Mouse (Mus musculus) adipocyte (in vitro differentiated cells): ENCODE results near the gene Mthfr.
A peak's percentile ranks its signal among the peaks of the same experiment; 100 is the strongest.

ENCODE experiments used
- DNase-seq: peaks from one replicate; pipeline ENCODE4 v3.0.0-alpha.2; 2016; ENCODE audit warnings: low spot score

Mthfr gene

DNA sequence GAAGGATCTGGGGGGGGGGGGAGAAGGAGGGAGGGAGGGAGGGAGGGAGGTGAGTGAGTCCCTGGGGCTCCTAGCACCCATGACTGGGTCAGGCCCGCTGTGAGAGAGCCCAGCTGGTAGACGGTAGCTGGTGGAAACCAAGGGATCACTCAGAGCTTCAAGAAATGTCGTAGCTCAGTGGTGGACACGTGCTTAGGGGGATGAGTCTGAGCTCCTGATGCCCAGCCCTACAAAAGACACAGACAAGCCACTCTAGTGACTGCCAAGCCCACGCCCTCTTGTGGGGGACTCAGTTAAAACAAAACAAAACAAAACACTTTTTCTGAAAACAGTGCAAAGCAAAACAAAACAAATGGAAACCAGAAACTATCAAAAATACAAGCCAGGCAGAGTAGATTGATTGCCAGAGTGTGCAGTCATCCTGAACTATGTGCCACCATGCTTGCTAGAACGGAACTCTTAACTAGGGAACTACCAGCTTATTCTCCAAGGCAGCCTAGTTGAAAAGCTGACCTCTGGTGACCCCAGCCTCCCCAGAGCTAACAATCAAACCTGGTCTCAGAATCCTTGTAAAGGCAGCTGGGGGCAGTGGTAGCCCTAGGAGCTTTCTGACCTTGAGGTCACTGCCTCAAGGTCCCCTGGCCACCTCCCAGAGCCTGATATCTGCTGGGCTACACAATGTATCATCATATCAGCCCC lies 27.0 kb downstream of the Mthfr start:
- DNase-seq = peak; percentile 62

DNA sequence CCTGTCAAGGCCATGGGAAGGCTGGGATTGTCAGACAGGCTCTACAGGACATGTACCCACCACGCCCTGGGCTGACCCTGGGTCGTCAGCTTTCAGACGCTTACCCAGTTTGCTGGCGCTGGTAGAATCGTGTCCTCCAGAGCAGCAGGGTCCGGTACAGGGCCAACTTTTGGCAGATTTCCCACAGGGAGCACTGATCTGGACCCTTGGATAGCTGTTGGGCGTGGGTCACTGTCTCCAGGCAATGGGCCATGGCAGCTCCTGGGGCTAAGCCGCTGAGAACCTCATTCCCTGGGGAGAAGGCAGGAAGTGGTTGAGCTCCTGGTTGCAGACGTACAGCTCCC lies 27.5 kb downstream of the Mthfr start:
- DNase-seq = peak; percentile 47

DNA sequence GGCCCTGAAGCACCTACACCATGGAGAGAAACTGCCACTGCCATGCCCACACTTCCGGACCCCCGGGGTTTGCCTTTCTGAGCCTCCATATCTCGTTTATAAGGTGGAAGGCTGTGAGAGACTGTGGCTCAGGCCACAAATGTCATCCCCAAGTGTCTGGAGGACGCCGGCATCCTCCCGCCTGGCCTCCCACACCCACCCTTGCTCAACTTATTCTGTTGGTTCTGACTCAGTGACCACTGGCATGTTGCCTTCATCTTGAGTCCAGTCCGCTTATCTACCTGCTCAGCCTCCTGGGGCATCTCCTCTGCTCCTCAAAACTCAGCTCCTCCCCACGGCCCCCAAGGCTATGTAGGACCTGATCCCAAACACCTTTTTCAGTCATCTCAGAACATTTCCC lies 28.5 kb downstream of the Mthfr start:
- DNase-seq = peak; percentile 44

DNA sequence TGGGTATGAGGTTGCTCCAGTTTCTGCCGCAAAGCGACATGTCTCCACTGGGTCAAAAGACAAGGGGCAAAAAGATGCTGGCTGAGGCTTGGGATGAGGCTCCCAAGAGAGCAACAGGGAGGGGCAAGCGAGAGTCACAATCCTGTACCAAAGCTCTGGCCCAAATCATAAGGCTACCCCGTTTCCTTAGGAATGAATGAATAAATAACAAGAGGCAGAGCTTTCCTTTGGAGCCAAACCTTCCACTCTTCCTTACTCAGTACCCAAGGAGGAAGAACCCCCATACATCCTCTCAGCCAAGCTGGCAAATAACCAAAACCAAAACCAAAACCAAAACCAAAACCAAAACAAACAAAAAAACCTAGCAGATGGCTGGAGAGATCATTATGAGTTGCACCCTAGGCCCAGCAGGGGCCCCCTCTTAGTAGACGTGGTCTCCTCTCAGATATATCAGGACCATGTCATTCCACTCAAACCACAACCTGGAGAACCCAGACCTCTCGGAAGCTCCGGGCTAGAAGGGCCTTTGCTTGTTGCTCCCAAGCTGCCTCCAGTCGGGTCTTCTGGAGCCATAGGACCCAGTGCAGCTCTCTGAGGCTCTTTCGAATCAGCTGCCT lies 30.8 kb downstream of the Mthfr start:
- no peak for DNase-seq

DNA sequence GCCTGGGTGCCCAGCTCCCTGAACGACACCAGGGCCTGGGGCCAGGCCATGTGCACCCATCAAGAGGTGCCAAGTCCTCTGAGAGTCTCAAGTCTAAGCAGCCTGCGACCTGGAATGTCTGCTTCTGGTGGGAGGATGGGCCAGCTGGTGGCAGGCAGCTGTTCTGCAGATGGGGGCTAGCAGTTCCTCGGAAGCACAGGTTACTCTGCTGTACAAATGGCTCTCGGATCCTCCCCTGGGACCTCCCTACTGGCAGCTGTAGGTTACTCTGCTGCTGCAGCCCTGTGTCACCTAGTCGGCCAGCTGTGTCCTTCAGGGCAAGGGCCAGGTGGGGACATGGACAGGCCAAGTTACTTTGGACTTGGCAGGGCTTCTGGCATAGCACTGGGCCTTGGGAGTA lies 32.6 kb downstream of the Mthfr start:
- no peak for DNase-seq

DNA sequence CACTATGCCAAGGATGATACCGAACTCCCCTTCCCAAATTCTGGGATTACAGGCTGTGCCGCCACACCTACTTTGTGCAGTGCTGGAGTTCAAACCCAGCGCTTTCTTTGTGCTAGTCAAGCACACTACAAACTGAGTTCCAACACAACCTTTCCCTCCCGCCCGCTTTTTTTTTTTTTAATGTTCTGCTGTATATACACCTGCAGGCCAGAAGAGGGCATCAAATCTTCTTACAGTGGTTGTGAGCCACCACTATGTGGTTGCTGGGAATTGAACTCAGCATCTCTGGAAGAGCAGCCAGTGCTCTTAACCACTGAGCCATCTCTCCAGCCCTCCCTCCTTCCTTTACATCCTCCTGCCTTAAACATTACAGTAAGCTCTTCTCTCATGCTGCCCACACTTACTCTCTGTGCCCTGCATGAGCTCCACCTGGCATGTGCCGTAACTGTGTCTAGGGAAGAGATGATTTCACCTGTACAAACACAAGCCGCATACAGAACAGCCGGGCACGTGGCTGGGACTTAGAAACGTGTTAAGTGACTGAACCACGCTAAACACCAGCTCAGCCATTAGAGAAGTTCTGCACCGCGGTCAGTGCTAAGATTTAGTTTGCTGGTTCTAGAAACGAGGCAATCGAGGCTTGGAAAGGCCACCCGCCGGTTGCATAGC lies 35.8 kb downstream of the Mthfr start:
- DNase-seq = peak; percentile 38

DNA sequence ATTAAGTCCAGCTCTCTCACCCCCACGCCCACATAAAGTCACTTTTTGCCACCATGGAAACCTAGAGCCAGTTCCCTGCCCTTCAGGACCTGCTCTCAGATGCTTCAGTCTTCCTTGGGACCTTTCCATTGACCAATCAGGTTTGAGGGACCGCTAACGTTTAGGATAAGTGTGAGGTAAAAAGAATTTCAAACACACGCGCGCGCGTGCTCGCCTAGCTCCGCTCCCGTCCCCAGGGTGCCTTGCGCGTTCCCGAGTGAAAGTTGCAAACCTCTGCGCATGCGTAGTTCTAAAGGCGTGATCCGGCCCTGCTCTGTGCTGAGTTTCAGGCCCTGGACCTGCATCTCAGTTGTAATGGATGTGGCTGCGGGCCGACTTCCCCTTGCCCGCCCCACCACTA lies 36.4 kb downstream of the Mthfr start:
- DNase-seq = no peak

DNA sequence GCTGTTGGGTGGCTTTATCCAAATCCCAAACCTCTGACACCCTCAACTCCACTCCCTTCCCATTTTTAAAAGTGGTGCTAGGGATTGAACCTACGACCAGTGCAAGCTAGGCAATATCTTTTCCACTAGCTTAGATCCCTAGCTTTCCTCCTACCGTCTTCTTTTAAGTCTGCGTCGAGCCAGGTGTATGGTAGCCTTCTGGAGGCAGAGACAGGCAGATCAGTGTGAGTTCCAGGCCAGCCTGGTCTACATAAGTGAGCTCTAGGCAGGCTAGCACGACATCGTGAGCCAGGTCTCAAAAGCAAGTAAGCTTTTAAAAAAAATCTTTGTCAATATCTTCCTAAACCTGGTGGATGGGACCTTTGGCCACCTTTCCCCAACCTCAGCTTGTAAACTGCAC lies 37.0 kb downstream of the Mthfr start:
- DNase-seq = no peak

DNA sequence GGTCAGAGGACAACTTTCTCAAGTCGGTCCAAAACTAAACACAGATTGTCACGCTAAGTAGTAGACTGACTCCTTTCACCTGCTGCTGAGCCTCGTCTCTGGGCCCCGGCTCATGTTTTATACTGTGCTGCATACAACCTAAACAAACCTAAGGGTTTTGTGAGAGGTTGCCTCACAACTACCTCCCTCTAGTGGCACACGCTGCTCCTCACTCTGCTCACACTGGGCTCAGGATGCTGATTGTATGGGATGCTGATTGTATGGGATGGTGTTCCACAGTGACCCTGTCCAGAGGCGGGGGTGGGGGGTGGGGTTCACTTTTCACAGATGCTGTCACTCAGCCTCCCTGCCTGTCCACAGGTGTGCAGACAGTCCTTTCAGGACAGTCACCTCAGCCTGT lies 40.3 kb downstream of the Mthfr start:
- no peak for DNase-seq

DNA sequence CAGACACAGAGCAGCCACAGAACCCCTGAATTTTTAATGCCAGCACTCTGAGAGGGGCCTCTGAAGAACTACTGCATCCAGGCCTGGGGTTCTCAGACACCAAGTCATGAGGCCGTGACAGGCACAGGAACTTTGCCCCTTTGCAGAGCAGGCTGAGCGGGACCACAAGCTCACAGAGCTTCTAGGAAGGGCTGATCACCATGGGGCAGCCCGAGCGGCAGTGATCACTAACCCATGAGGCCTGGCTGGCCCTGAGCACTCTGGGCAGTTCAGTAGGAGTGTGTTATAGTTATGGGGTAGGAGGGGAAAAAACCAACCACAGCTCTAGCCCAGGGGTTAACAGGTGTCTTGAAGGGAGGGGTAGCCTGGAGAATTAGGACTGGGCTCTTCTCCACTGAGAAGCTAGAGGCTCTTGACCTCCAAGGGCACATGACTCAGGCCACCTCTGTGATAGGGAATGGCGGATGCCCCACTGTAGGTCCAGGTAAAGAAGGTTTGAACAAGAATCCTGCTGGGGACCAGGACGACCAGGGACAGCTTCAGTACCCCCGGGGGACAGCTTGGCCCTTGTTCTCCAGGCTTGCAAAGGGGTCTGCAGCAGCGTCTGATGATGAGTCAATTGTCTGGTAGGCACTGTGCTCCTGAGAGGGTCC lies 41.2 kb downstream of the Mthfr start:
- DNase-seq = no peak

DNA sequence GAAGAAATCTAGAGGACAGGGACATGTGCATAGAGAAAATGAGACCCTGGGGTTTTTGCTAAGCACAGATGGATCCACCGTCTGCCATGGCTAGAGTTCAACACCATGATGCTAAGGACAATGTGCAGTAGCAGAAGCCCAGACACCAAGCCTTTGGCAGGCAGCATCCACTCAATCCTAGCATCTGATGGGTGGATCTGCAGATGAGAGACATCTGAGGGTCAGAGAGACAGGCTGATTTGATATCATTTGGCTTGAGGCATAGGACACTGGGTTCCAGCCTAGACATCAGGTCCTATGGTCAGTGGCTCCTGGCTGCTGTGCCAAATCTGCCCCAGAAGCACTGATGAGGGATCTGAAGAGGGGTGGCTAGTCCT lies 41.7 kb downstream of the Mthfr start:
- DNase-seq = no peak

DNA sequence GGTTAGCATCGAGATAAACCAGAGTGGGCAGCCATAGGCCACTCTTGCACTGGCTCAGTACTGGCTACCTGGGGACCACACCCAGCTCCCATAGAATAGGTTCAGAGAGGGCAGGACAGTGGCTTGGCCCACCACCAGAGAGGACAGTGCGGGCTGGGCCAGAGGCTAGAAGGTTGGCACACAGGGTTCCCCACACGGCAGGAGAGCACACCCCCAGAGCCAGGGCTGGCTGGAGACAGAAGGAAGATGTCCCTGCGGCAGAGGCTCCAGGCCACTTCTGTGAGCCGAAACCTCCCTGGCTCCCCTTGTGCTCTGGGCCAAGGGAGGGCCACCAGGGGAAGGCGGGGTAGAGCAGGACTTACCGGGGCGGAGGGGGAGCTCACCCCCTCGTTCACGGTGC lies 42.3 kb downstream of the Mthfr start:
- DNase-seq = no peak

DNA sequence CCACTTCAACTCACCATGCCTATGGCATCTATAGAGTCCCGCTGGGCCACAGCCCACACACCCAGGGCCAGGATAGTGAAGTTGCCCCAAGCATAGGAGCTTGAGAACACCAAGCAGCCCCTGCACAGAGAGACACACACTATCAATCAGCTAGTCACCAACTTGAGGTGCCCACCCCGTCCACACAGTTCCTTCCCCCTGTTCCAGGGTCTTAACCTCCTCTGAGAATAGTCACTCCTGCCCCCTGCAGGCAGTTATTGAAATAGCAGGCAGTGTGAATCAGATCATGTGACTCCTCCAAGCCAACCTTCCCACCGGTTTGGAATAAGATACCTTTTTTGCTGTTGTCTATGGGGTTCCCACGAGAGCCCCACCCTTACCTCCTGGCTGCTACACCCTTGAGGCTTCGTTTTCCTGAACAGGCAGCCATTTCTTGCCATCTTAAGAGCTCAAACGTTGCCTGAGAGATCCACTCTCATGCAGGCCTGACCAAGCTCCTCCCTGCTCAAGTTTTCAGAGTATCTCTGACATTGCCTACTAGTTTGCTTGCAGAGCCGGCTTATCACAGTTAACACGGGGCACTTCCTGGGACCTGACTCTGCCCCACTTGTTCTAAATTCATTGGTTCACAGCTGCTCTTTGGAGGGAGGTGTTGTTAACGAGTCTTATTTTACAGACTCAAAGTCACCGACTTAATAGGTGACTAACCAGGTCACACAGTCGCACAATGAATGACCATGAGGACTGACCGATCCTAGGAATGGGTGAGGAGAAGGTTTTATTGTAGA lies 43.6 kb downstream of the Mthfr start:
- DNase-seq = peak; percentile 39

DNA sequence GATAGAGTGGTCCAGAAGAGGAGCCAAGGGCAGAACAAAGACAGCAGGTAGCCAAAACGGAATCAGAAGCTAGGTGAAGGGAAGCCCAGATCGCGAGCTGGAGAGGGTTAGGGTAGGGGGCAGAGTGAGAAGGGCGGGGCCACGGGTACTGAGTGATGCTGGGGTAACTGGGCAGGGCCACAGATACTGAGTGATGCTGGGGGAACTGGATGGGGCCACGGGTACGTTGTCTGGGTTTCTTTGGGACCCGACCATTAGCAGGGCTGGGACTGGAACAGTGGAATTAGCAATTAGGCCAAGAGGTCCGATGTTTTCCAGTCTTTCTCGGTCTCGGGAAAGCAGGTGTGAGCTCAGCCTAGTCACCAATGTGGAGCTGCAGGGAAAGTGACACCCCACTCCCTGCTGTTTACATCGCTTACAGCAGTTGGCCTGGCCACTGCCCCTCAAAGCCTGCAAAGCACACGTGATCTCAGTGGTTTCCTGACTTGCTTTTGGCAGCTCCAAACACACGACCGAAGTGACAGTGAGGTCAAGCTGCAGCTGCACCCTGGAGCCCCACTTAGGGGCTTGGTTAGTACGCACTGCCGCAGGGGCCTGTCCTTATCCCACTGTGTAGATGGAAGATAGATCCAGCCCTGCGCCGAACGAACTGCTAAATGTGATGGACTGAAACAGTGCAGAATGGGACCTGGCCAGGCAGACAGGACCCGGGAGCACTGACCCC lies 44.5 kb downstream of the Mthfr start:
- no peak for DNase-seq

DNA sequence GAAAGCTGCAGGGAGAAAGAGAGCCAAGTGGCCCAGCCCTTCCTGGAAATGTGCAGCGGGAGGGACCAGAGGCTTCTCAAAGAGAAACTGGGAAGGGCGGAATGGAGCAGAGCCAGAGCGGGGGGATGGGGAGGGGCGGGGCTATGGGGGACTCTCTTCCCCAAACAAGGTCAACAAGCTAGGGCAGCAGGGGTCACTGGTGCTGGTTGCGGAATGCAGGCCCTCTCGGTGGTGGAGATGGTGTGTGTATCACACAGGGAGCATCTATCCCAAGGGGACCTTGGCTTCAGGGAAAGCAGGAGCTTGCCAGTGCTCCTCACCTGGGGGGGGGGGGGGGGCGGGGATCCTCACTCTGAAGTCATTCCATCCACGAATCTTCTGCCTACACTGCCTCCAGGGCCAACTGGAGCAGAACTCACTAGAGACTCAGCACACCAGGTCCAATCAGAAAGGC lies 45.4 kb downstream of the Mthfr start:
- no peak for DNase-seq

DNA sequence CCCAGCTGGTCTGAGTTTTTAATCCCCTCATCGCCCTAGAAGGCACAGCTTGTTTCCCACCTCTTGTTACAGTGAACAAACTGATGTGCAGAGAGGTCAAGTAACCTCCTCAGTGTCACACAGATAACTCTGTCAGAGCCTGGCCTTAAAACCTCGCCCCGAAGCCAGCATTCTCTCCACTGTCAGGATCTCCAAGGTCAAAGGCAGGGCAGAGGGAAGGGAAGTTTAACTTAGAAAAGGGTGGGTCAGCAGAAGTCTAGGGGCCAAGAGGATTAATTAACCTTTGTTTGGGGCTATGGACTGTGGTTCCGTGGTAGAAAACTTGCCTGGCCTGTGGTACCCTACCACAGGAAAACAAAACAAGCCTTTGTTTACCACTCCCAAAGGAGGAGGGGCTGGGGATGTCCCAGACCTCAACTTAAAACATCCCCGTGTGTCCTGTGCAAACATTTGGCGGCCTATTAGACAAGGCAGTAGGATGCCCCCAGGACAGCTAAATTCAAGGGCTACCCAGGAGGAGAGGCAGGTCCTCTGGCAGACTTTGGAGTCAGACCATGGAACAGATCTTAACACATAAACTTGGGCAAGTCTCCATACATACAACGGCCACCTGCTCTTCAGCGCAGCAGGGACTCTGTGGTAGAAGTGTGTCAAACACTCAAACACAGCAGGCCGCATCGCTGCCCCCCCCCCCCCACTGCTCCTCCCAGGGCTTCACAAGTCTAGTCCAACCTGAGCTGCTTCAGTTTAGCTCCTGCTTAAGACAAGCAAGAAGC lies 46.4 kb downstream of the Mthfr start:
- DNase-seq = no peak

DNA sequence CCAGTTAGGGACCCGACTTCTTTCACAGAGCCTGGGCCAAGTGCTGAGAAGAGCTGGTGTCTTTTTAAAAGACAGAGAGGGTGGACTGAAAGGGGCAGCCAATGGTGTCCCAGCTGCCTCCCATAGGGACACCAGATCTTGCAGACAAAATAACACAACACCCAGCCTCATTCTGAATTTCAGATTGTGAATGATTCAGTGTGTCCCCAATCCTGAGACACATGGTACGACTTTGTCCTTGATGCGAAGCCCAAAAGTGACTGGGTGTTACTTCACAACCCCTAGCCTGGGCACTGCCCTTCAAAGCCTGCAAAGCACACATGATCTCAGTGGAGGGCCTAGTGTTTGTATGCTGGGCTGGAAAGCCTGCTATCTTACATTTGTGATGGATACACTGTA lies 47.0 kb downstream of the Mthfr start:
- no peak for DNase-seq

DNA sequence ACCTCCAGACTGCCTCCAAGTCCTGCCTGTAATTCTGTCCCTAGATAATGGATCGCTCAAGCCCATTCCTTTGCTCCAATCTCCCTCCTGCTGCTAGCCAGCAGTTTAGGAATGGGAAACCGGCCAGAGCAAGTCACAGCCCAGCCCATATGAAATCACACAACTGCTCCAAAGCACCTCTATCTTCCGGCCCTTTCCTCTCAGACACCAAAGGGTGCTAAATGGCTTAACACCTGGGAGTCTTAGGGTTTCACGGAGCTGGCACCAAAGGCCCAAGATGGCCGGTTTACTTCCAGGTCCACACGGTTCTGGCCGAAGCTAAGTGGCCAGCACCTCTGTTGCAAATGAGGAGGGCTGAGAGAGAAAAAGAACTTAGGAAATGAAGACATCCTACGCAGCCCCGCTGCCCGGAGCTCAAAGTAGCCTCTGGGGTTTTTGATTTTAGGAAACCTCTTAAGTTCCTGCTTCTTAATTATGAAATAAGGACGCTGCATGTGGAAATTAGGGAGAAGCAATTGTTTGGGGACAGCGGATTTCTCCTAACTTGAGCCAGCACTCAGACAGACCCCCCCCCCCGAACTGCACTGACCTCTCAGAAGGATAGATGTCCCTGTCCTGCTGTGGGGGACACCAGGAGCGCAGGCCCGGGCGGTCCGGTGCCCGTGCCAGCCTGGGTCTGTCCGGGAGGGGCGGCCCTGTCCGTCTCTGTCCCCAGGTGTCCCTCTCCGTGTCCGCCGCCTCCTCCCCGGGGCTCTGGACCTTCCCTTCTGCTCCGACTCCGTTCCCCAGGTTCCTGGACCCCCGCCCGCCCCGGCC lies 48.4 kb downstream of the Mthfr start:
- DNase-seq = peak; percentile 53

DNA sequence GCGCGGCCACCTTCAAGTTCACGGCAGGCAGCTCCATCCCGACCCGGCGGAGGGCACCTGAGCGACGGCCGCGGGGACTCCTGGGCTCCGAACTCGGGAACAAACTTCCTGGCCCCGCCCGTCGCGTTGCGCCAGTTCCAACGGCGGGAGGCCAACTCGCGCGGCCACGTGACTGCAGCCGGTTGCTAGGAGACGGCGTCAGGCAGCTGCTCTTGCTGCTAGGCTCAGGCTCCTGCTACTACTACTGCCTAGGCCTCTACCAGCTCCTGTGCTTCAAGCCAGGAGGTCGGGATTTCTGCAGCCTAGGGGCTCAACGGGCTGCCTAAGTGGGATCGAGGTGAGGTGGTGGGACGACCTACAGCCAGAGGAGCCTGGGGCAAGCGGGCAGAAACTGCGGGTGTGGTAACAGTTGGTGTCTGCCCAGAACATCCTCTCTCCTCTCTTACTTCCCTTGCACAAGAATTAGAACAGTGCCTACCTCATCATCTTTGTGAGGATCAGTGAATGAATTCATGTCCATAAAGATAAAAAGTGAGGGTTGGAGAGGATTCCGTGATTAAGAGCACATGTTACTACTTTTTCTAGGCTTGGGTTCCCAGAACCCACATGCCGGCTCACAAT lies 49.1 kb downstream of the Mthfr start, which contains the start of gene Agtrap:
Gene Agtrap, minus strand, starts transcription at position 125 of the 621 bp plus-strand sequence.
- DNase-seq = peak; percentile 87
